Mouse (Mus musculus) C2C12 (cell line): ENCODE data around the gene Begain.

Source experiments
- CEBPB ChIP-seq: IDR thresholded peaks from one replicate; pipeline ENCODE4 v1.6.1; 2011; ENCODE audit warnings: low read depth, mild to moderate bottlenecking, control low read depth, moderate library complexity
- CTCF ChIP-seq: IDR thresholded peaks from one replicate; pipeline ENCODE4 v1.5.1; 2011; ENCODE audit not compliant: control insufficient read depth, insufficient read depth, insufficient read length
- FOSL1 ChIP-seq: IDR thresholded peaks from one replicate; pipeline ENCODE4 v1.8.0; 2011; ENCODE audit warnings: mild to moderate bottlenecking, low read length; ENCODE audit not compliant: poor library complexity, insufficient read depth, severe bottlenecking
- MAX ChIP-seq: IDR thresholded peaks from one replicate; pipeline ENCODE4 v1.6.1; 2011; ENCODE audit warnings: mild to moderate bottlenecking, control low read depth
- MYOD1 ChIP-seq: IDR thresholded peaks from one replicate; pipeline ENCODE4 v1.6.1; 2011; ENCODE audit warnings: low read depth; ENCODE audit not compliant: control insufficient read depth, insufficient read length
- MYOG ChIP-seq: IDR thresholded peaks from one replicate; pipeline ENCODE4 v1.6.1; 2011; ENCODE audit not compliant: control insufficient read depth, insufficient read length; ENCODE audit errors: extremely low read depth
- USF1 ChIP-seq: IDR thresholded peaks from one replicate; pipeline ENCODE4 v1.6.1; 2011; ENCODE audit warnings: low read depth, mild to moderate bottlenecking, control low read depth, moderate library complexity

GRCm38 (mm10) chr12:108985025-108985424 is 83.0 kb downstream of the Begain start:
- no peak for TF ChIP-seq CTCF
- TF ChIP-seq FOSL1, result no peak
- TF ChIP-seq MAX, result no peak
- no peak for TF ChIP-seq MYOD1
- no peak for TF ChIP-seq MYOG
- TF ChIP-seq USF1, result no peak
- TF ChIP-seq CEBPB, result no peak
